Mouse (Mus musculus): ENCODE measurements around the gene Cib4. TPM values are rescaled to one million over a fixed set of nuclear protein-coding genes. Genes with fewer than 3 reads are reported as not detected.

The Cib4 gene
- polyA plus RNA-seq, 1 experiment: not detected

DNA sequence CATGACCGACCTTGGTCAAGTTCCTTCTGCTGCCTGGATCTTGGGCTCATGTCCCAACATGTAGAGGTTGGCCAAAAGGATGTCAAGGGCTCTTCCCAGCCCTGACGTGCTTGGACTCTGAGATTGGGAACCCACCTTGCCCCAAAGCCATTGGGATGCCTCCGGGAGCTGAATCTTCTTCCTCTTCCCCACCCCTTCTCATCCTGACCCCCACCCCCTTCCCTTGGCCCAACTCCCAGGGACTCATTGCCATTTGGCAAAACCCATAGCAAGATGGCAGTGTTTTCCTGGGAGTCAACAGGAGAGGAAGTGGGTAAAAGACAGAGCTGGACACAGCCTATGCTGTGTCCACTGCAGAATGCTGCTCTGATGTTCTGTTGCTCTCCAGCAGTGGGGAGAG is 43.9 kb upstream of the Cib4 start:
- Histone ChIP-seq H3K27ac (ENCODE audit: insufficient read depth, low read depth, low read length) (0 out of 2 replicates have a peak overlapping the region, but pooled peaks have one; percentile 94), H3K4me1 (ENCODE audit: control insufficient read depth, insufficient read depth, low read length) (peaks cover 63% of the 10 kb centered on the region), H3K4me3 (ENCODE audit: insufficient read depth, low read depth, low read length) (peak overlapping the region; percentile 95)
- TF ChIP-seq POLR2A (IDR thresholded peaks at IDR 0.05; ENCODE audit: insufficient read depth, low read depth, low read length) (no peak), CTCF (IDR thresholded peaks at IDR 0.05; ENCODE audit: insufficient read depth, low read depth, low read length) (no peak)
- WGBS: 50% methylated on average over 3 of the region's 3 CpGs

DNA sequence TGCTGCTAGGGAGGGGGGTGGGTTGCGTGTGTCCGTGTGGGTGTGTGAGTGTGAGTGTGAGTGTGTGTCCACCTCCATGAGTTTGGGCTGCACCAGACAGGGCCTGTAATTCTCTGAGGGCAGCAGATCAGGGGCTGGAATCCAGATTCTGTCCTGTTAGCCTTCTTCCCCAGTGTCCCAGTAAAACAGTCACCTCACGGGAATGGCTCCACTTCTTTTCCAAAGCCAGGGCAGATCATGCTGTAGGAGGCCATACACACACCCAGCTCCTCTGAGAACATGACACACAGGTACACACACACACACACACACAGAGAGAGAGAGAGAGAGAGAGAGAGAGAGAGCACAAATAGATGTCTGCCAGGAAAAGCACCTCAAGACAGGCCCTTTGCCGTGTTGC is 43.4 kb upstream of the Cib4 start:
- Histone ChIP-seq H3K27ac (ENCODE audit: insufficient read depth, low read depth, low read length) (peak overlapping the region; percentile 94; the same call in 1 of the 2 replicates), H3K4me1 (ENCODE audit: control insufficient read depth, insufficient read depth, low read length) (peaks cover 60% of the 10 kb centered on the region), H3K4me3 (ENCODE audit: insufficient read depth, low read depth, low read length) (peak overlapping the region; percentile 95)
- TF ChIP-seq CTCF (IDR thresholded peaks at IDR 0.05; ENCODE audit: insufficient read depth, low read depth, low read length) (no peak), POLR2A (IDR thresholded peaks at IDR 0.05; ENCODE audit: insufficient read depth, low read depth, low read length) (no peak)
- 29% methylated on average over 4 of the region's 4 CpGs for WGBS

DNA sequence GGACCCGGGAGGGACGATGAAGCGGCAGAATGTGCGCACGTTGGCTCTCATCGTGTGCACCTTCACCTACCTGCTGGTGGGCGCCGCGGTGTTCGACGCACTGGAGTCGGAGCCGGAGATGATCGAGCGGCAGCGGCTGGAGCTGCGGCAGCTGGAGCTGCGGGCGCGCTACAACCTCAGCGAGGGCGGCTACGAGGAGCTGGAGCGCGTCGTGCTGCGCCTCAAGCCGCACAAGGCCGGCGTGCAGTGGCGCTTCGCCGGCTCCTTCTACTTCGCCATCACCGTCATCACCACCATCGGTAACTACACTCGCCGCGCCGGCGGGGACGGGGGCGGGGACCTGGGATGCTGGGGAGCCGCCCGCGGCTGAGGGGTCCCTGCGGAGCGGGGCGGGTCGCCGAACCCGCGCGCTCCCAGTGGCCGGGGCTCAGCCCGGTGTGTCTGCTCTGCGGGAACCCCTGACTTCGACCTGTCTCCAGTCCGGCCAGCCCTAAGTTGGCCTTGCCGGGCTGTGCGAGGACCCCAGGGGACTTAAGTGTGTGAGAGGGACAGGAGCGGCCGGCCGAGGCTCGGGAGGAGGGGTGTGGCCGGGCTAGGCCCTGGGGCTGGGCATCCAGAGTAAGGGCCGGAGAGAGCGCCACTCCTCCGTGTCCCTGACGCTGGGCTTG is 42.8 kb upstream of the Cib4 start:
- peaks cover 54% of the 10 kb centered on the region for H3K4me1 ChIP-seq (ENCODE audit: control insufficient read depth, insufficient read depth, low read length)
- WGBS: under 1% methylated on average over 70 of the region's 70 CpGs
- TF ChIP-seq POLR2A (IDR thresholded peaks at IDR 0.05; ENCODE audit: insufficient read depth, low read depth, low read length) (0 out of 2 replicates have a peak, but pooled peaks have one; percentile 16), CTCF (IDR thresholded peaks at IDR 0.05; ENCODE audit: insufficient read depth, low read depth, low read length) (0 out of 2 replicates have a peak, but pooled peaks have one; percentile 3)
- peak overlapping the region; percentile 95 for H3K4me3 ChIP-seq (ENCODE audit: insufficient read depth, low read depth, low read length)
- peak overlapping the region; percentile 94 for H3K27ac ChIP-seq (ENCODE audit: insufficient read depth, low read depth, low read length)

DNA sequence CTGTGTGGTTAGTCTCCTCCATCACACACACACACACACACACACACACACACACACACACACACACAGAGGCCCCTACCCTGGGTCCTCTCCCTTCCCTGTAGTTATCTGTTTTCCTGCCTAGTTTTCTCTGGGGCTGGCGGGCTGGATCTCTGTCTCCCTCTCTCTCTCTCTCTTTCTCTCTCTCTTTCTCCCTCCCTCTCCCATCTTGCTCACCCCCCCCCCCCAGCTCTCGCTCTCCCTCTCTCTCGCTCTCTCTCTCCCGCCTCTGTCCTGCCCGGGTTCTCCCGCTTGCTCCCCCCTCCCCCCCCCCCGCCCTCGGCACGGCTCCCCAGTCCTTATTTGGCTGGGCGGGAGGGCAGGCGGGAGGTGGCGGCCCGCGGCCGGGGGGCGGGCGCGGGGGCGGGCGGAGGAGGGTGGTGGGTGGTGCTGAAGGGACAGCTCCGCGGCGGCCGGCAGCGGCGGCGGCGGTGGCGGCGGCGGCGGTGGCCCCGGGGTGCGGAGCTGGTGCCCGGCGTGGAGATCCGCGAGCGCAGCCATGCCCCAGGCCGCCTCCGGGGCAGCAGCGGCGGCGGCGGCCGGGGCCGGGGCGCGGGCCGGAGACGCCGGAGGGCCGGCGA is 42.2 kb upstream of the Cib4 start, which contains the start of gene Kcnk3:
TSS of gene Kcnk3 (plus strand) at position 490 of the 620 bp plus-strand sequence.
- H3K27ac ChIP-seq (ENCODE audit: insufficient read depth, low read depth, low read length): peak within 1 kb of the TSS; percentile 94
- 5% methylated on average over 39 of the region's 54 CpGs for WGBS
- peaks cover 52% of the 10 kb centered on the region for H3K4me1 ChIP-seq (ENCODE audit: control insufficient read depth, insufficient read depth, low read length)
- TF ChIP-seq CTCF (IDR thresholded peaks at IDR 0.05; ENCODE audit: insufficient read depth, low read depth, low read length) (no peak), POLR2A (IDR thresholded peaks at IDR 0.05; ENCODE audit: insufficient read depth, low read depth, low read length) (no peak)
- H3K4me3 ChIP-seq (ENCODE audit: insufficient read depth, low read depth, low read length): peak within 1 kb of the TSS; percentile 95

DNA sequence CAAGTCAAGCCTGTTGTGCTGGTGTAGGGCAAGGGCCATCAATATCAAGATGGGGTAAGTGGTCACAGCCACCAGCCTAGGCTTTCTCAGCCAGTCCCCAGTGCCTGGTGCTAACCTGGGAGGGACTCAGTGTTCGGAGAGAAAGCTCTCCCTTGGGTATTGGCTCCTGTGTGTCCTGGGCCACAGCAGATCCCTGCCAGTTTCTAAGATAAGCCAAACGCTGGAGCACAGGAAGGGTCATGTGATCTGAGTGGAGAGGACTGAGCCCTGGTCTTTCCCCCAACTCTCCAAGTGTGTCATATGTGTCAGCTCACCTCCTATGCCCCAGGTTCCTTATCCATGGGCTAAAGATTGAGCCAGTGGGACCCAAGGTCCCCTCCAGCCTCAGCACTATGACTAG is 41.5 kb upstream of the Cib4 start:
- H3K27ac ChIP-seq (ENCODE audit: insufficient read depth, low read depth, low read length): no peak overlapping the region
- H3K4me3 ChIP-seq (ENCODE audit: insufficient read depth, low read depth, low read length): peak overlapping the region; percentile 37
- peaks cover 48% of the 10 kb centered on the region for H3K4me1 ChIP-seq (ENCODE audit: control insufficient read depth, insufficient read depth, low read length)
- no peak for TF ChIP-seq CTCF (IDR thresholded peaks at IDR 0.05; ENCODE audit: insufficient read depth, low read depth, low read length)
- 52% methylated on average over 2 of the region's 2 CpGs for WGBS

DNA sequence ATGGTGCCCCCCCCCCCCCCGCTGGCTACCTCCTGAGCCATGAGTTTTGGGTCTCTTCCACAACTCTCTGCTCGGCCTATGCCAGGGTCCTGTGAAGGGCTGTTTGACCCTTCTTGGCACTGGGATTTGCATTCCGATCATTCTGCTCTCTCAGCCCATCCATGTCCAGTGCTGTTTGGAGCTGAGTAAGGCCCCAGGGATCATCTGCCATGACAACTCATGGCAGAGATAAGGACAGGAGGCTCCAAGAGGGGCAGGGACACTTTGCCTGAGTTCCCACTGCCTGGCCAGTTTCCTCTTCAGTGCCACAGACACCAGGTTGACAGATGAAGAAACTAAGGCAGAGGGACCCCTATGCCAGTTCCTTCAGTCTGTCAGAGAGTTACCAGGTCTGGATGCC is 41.0 kb upstream of the Cib4 start:
- Histone ChIP-seq H3K27ac (ENCODE audit: insufficient read depth, low read depth, low read length) (no peak overlapping the region), H3K4me3 (ENCODE audit: insufficient read depth, low read depth, low read length) (no peak overlapping the region), H3K4me1 (ENCODE audit: control insufficient read depth, insufficient read depth, low read length) (peaks cover 46% of the 10 kb centered on the region)
- 94% methylated on average over 3 of the region's 3 CpGs for WGBS
- TF ChIP-seq POLR2A (IDR thresholded peaks at IDR 0.05; ENCODE audit: insufficient read depth, low read depth, low read length): no peak
- no peak for TF ChIP-seq CTCF (IDR thresholded peaks at IDR 0.05; ENCODE audit: insufficient read depth, low read depth, low read length)

DNA sequence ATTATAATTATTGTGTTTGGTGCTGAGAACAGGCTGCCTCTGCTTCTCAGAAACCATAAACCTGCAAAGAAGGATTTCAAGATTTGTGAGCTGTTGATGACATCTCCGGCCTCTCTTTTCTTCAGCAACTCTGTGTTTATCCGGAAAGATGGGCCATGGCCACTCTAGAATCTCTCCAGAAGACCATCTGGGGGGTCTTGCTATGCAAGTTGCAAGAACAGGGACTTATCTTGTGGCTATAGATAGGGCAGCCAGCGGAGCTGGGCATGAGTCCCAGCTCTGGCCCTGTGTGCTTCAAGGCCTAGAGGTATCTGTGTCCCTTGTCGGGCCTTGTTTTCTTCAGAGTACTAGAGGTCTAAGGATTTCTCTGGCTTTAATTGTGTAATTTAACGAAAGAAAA is 36.4 kb upstream of the Cib4 start:
- TF ChIP-seq POLR2A (IDR thresholded peaks at IDR 0.05; ENCODE audit: insufficient read depth, low read depth, low read length) (no peak), CTCF (IDR thresholded peaks at IDR 0.05; ENCODE audit: insufficient read depth, low read depth, low read length) (no peak)
- WGBS: 75% methylated on average over 5 of the region's 5 CpGs
- Histone ChIP-seq H3K27ac (ENCODE audit: insufficient read depth, low read depth, low read length) (no peak overlapping the region), H3K4me3 (ENCODE audit: insufficient read depth, low read depth, low read length) (no peak overlapping the region), H3K4me1 (ENCODE audit: control insufficient read depth, insufficient read depth, low read length) (peaks cover 38% of the 10 kb centered on the region)

DNA sequence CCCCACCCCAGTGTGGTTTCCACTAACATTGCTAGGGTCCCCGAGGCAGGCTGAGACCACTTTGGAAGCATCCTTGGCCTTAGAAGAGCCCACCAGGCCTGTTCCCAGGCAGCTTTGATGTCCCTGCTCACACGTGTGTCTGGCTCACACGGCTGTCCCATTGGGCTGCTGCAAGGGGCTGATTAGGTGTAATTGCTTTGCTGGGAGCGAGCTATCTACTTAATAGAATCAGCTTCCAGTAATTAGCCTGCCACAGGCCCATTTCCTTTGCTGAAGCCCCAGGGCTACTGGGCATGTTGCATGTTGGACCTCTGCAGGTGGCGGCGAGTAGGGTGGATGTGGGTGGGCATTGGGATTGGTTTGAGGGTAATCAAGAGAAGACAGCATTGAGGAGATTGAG is 35.1 kb upstream of the Cib4 start:
- Histone ChIP-seq H3K4me1 (ENCODE audit: control insufficient read depth, insufficient read depth, low read length) (peaks cover 36% of the 10 kb centered on the region), H3K27ac (ENCODE audit: insufficient read depth, low read depth, low read length) (no peak overlapping the region), H3K4me3 (ENCODE audit: insufficient read depth, low read depth, low read length) (no peak overlapping the region)
- 40% methylated on average over 6 of the region's 6 CpGs for WGBS
- TF ChIP-seq POLR2A (IDR thresholded peaks at IDR 0.05; ENCODE audit: insufficient read depth, low read depth, low read length): no peak
- TF ChIP-seq CTCF (IDR thresholded peaks at IDR 0.05; ENCODE audit: insufficient read depth, low read depth, low read length): no peak

DNA sequence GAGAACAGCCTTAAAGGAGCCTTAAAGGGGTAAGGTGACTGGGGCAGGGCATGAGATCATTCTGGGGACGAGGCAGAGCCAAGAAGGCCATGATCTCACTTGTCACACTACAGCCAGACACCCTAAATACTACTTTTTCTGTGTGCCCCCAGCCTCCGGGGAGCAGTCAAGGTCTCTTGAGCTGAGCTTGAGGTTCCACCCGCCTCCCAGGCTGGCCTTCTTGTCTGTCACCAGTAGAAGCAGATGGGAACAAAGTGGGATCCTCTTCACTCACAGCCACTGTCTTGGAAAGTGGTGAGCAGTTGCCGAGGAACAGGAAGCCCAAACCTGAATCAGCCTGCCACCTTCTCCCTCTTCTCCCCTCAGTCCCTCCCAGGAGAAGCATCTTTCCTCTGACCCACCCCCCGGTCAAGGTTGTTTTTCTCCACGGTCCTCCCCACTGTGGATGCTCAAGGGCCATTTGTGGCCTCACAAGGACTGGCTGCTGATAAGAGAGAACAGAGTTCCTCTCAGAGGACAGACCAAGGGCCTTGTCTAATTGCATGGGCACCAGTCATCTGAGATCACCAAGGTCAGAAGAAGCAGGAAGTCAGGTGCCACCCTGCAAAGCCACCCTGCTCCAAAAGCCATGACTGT is 32.9 kb upstream of the Cib4 start:
- no peak overlapping the region for H3K4me3 ChIP-seq (ENCODE audit: insufficient read depth, low read depth, low read length)
- H3K4me1 ChIP-seq (ENCODE audit: control insufficient read depth, insufficient read depth, low read length): peaks cover 42% of the 10 kb centered on the region
- TF ChIP-seq POLR2A (IDR thresholded peaks at IDR 0.05; ENCODE audit: insufficient read depth, low read depth, low read length) (no peak), CTCF (IDR thresholded peaks at IDR 0.05; ENCODE audit: insufficient read depth, low read depth, low read length) (no peak)
- H3K27ac ChIP-seq (ENCODE audit: insufficient read depth, low read depth, low read length): no peak overlapping the region
- WGBS: 67% methylated on average over 6 of the region's 6 CpGs

Data from olfactory bulb, adult 2 months (tissue).